Mouse (Mus musculus): ENCODE measurements around the gene Atr. TPM values are rescaled to one million over a fixed set of nuclear protein-coding genes. Genes with fewer than 3 reads are reported as not detected.
"Not testable (repeated sequence)": the region's sequence is repeated elsewhere in the genome, so short reads cannot be mapped to it uniquely, and the experiment has no call there.

Atr gene
- polyA plus RNA-seq, 1 experiment = 2.8 TPM

GRCm38 (mm10) chr9:95958041-95958730 is 100.8 kb downstream of the Atr start:
- H3K4me3 ChIP-seq (ENCODE audit: insufficient read depth, low read depth, low read length) = no peak overlapping the region
- WGBS = 87% methylated on average over 7 of the region's 7 CpGs
- TF ChIP-seq POLR2A (IDR thresholded peaks at IDR 0.05; ENCODE audit: low read depth, low read length) = no peak
- no peak for TF ChIP-seq CTCF (conservative IDR thresholded peaks at IDR 0.05; ENCODE audit: insufficient read depth, insufficient read length, low read depth, low read length)

DNA sequence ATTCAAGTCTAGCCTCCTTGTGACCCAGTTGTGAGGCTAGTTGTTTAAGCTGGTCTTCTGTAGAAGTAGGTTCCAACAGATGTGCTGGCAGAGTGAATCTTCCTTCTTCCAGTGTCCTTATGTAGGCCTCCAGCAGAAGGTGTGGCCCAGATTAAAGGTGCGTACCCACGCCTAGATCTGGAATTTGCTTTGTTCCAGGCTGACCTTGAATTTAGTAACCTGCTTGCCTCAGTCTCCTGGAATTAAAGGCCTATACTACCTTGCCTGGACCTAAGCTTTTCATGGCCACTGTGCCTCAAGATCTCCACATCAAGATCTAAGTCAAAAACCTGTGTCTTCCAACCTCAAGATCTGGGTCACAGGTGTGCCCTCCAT is 101.3 kb downstream of the Atr start:
- H3K27ac ChIP-seq (ENCODE audit: insufficient read depth, low read depth, low read length); H3K4me1 ChIP-seq (ENCODE audit: control insufficient read depth, insufficient read depth, low read length); H3K4me3 ChIP-seq (ENCODE audit: insufficient read depth, low read depth, low read length); DNase-seq; H3K27me3 ChIP-seq (replicated peaks; ENCODE audit: control insufficient read depth, insufficient read depth, low read length); H3K36me3 ChIP-seq (ENCODE audit: control insufficient read depth, insufficient read depth, low read length): not testable (repeated sequence)
- WGBS = 88% methylated on average over 2 of the region's 2 CpGs

More at GRCm38 (mm10) chr9:95958041-95958730, 100.8 kb downstream of the Atr start:
- no peak for DNase-seq
- no peaks in the 10 kb centered on the region for H3K27me3 ChIP-seq (replicated peaks; ENCODE audit: control insufficient read depth, insufficient read depth, low read length)
- no peak overlapping the region for H3K27ac ChIP-seq (ENCODE audit: insufficient read depth, low read depth, low read length)
- 0 out of 2 replicates have a peak, but pooled peaks cover 3% of the 10 kb centered on the region for H3K4me1 ChIP-seq (ENCODE audit: control insufficient read depth, insufficient read depth, low read length)
- H3K36me3 ChIP-seq (ENCODE audit: control insufficient read depth, insufficient read depth, low read length) = no peaks in the 10 kb centered on the region

- Histone ChIP-seq H3K27me3 (replicated peaks; ENCODE audit: control insufficient read depth, insufficient read depth, low read length) (no peaks in the 10 kb centered on the region), H3K4me3 (ENCODE audit: insufficient read depth, low read depth, low read length) (no peak overlapping the region), H3K27ac (ENCODE audit: insufficient read depth, low read depth, low read length) (no peak overlapping the region), H3K36me3 (ENCODE audit: control insufficient read depth, insufficient read depth, low read length) (no peaks in the 10 kb centered on the region), H3K4me1 (ENCODE audit: control insufficient read depth, insufficient read depth, low read length) (no peaks in the 10 kb centered on the region)
- no peak for DNase-seq
- TF ChIP-seq POLR2A (IDR thresholded peaks at IDR 0.05; ENCODE audit: low read depth, low read length) = no peak
- TF ChIP-seq CTCF (conservative IDR thresholded peaks at IDR 0.05; ENCODE audit: insufficient read depth, insufficient read length, low read depth, low read length) = no peak
- WGBS = 79% methylated on average over 6 of the region's 6 CpGs
These were observed 101.8 kb downstream of the Atr start for GRCm38 (mm10) chr9:95959246-95959645.

- H3K36me3 ChIP-seq (ENCODE audit: control insufficient read depth, insufficient read depth, low read length) = no peaks in the 10 kb centered on the region
- no peaks in the 10 kb centered on the region for H3K4me1 ChIP-seq (ENCODE audit: control insufficient read depth, insufficient read depth, low read length)
- DNase-seq = no peak
- no peak overlapping the region for H3K27ac ChIP-seq (ENCODE audit: insufficient read depth, low read depth, low read length)
- no peak for TF ChIP-seq POLR2A (IDR thresholded peaks at IDR 0.05; ENCODE audit: low read depth, low read length)
- TF ChIP-seq CTCF (conservative IDR thresholded peaks at IDR 0.05; ENCODE audit: insufficient read depth, insufficient read length, low read depth, low read length) = no peak
- no peak overlapping the region for H3K4me3 ChIP-seq (ENCODE audit: insufficient read depth, low read depth, low read length)
- H3K27me3 ChIP-seq (replicated peaks; ENCODE audit: control insufficient read depth, insufficient read depth, low read length) = no peaks in the 10 kb centered on the region
- 87% methylated on average over 3 of the region's 3 CpGs for WGBS
These were observed 102.5 kb downstream of the Atr start for GRCm38 (mm10) chr9:95959732-95960428.

DNA sequence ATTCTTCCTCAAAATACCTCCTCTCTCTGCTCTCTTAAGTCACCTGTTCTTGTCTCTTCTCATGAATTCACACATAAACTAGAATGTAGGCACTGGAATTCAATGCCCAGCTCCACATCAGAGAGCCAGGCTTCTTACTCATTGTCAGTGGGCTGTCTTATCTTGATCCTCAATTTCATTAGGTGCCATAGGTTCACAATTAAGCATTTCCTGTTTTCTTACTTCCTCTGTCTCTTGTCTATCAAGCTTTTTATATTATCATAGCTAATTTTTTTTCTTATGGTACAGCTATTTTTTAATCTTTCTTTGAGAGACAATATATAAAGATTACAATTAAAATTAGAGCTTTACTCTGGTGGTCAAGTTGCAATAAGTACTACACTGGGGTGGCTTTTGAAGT is 103.7 kb downstream of the Atr start:
- Histone ChIP-seq H3K4me1 (ENCODE audit: control insufficient read depth, insufficient read depth, low read length) (no peaks in the 10 kb centered on the region), H3K36me3 (ENCODE audit: control insufficient read depth, insufficient read depth, low read length) (no peaks in the 10 kb centered on the region), H3K4me3 (ENCODE audit: insufficient read depth, low read depth, low read length) (no peak overlapping the region), H3K27ac (ENCODE audit: insufficient read depth, low read depth, low read length) (no peak overlapping the region), H3K27me3 (replicated peaks; ENCODE audit: control insufficient read depth, insufficient read depth, low read length) (no peaks in the 10 kb centered on the region)
- DNase-seq = no peak
- TF ChIP-seq CTCF (conservative IDR thresholded peaks at IDR 0.05; ENCODE audit: insufficient read depth, insufficient read length, low read depth, low read length) = no peak
- TF ChIP-seq POLR2A (IDR thresholded peaks at IDR 0.05; ENCODE audit: low read depth, low read length) = no peak

- Histone ChIP-seq H3K27me3 (replicated peaks; ENCODE audit: control insufficient read depth, insufficient read depth, low read length) (no peaks in the 10 kb centered on the region), H3K27ac (ENCODE audit: insufficient read depth, low read depth, low read length) (no peak overlapping the region), H3K4me3 (ENCODE audit: insufficient read depth, low read depth, low read length) (no peak overlapping the region), H3K36me3 (ENCODE audit: control insufficient read depth, insufficient read depth, low read length) (no peaks in the 10 kb centered on the region), H3K4me1 (ENCODE audit: control insufficient read depth, insufficient read depth, low read length) (no peaks in the 10 kb centered on the region)
- WGBS = 93% methylated on average over 13 of the region's 13 CpGs
- no peak for TF ChIP-seq POLR2A (IDR thresholded peaks at IDR 0.05; ENCODE audit: low read depth, low read length)
- no peak for DNase-seq
These were observed 106.6 kb downstream of the Atr start for GRCm38 (mm10) chr9:95964037-95964436.

DNA sequence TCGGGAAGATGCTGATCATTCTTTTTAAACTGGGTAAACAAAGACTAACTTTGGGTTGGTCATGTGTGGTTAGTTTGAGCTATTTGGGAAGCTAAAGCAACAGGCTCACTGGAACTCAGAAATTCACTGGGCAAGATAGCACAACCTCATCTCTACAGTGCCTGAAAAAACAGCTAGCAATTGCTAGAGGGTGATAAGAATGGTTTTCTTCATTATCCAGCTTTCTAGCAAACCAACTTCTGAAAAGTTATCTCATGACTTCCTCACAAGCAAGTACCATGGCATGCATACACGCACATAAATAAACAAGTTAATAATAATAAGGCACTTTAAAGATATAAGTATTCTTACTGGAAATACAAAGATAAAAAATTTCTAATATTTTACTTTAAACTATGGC is 120.9 kb downstream of the Atr start:
- Histone ChIP-seq H3K4me3 (ENCODE audit: insufficient read depth, low read depth, low read length) (no peak overlapping the region), H3K27ac (ENCODE audit: insufficient read depth, low read depth, low read length) (no peak overlapping the region), H3K4me1 (ENCODE audit: control insufficient read depth, insufficient read depth, low read length) (no peaks in the 10 kb centered on the region), H3K36me3 (ENCODE audit: control insufficient read depth, insufficient read depth, low read length) (peaks cover 7% of the 10 kb centered on the region), H3K27me3 (replicated peaks; ENCODE audit: control insufficient read depth, insufficient read depth, low read length) (no peaks in the 10 kb centered on the region)
- WGBS = 90% methylated on average over 2 of the region's 2 CpGs
- TF ChIP-seq CTCF (conservative IDR thresholded peaks at IDR 0.05; ENCODE audit: insufficient read depth, insufficient read length, low read depth, low read length) = no peak
- TF ChIP-seq POLR2A (IDR thresholded peaks at IDR 0.05; ENCODE audit: low read depth, low read length) = no peak
- no peak for DNase-seq
